Mouse (Mus musculus) granulocyte monocyte progenitor cell, adult 5-6 weeks (primary cell): Measurements from ENCODE around the gene Scrn1. TPM values are rescaled to one million over a fixed set of nuclear protein-coding genes. Genes with fewer than 3 reads are reported as not detected.

Experiments used
- ATAC-seq: replicated peaks from 2 replicates; pipeline ENCODE4 v1.8.0; 2016; ENCODE audit warnings: mild to moderate bottlenecking, moderate TSS enrichment, inconsistent platforms; ENCODE audit not compliant: poor library complexity, severe bottlenecking
- total RNA-seq, 2 experiments: library from RNA; stranded (forward) in 1 of 2; stranded (reverse) in 1 of 2; fragments of 200-712, 200-1000 nt in 1 of 2; fragments of >200 nt in 1 of 2; fragmentation: Nextera tagmentation in 1 of 2; gene quantifications; 2 replicates each; pipeline ENCODE4 v1.2.3; 2014 to 2017

Scrn1 gene
- total RNA-seq (2014; fragmentation: Nextera tagmentation) (not detected in 2 replicates), total RNA-seq (2017) (not detected in 2 replicates)

- peak; percentile 86 for ATAC-seq
Observed at GRCm38 (mm10) chr6:54565665-54566545, at the start of gene Scrn1. Gene Scrn1, minus strand, starts transcription at chr6:54566489.

DNA sequence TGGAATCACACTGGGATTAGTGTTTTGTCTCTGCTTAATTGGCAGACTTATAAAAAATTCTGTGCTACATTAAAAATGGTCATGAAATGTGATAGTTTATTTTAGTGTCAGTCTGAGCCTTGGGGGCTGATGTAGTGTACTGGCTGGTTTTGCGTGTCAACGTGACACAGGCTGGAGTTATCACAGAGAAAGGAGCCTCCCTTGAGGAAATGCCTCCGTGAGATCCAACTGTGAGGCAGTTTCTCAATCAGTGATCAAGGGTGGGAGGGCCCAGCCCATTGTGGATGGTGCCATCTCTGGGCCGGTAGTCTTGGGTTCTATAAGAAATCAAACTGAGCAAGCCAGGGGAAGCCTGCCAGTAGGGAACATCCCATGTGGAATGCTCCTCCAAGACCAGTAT, 40.0 kb upstream of the Scrn1 start:
- ATAC-seq, result no peak

GRCm38 (mm10) chr6:54604001-54604715, 37.9 kb upstream of the Scrn1 start:
- ATAC-seq, result no peak

DNA sequence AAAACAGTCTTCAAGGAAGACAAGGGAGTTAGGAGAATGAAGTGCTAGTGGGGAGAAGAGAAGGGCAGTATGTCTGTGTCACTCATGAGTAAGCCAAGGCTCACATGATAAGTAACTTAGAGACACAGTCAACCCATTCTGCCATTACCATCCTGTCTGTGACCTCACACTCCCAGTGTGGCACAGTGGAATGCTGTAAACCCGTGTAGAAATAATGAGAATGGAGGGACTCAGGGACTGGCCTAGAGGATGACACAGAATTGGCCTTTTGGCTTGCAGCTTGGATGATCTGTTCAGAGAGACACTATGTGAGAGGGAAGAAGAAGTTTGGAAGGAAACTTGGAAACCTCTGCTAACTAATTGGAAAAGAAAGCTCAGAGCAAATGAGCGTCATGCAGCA, 36.6 kb upstream of the Scrn1 start:
- no peak for ATAC-seq

GRCm38 (mm10) chr6:54600681-54601347, 34.5 kb upstream of the Scrn1 start:
- no peak for ATAC-seq

DNA sequence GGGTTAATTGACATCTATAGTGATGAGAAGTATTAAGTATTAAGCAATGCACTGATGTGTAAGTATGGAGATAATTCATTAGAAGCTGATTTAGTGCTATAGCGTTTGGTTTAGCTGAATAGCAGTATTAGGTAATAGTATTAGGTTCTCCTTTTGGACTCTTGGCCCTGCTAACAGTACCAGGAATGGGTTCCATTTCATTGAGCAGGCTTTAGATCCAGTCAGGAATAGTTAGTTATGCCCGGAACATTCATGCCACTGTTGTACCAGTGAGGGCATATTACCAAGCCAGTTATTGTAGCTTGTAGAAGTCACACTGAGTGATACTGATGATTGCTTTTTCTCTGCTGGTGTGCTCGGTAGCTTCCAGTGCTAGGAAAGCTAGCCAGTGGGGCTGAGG, 31.4 kb upstream of the Scrn1 start:
- no peak for ATAC-seq

GRCm38 (mm10) chr6:54597208-54597607, 30.9 kb upstream of the Scrn1 start, which contains the start of gene Fkbp14:
Gene Fkbp14, minus strand, starts transcription at chr6:54597308.
- ATAC-seq, result no peak

DNA sequence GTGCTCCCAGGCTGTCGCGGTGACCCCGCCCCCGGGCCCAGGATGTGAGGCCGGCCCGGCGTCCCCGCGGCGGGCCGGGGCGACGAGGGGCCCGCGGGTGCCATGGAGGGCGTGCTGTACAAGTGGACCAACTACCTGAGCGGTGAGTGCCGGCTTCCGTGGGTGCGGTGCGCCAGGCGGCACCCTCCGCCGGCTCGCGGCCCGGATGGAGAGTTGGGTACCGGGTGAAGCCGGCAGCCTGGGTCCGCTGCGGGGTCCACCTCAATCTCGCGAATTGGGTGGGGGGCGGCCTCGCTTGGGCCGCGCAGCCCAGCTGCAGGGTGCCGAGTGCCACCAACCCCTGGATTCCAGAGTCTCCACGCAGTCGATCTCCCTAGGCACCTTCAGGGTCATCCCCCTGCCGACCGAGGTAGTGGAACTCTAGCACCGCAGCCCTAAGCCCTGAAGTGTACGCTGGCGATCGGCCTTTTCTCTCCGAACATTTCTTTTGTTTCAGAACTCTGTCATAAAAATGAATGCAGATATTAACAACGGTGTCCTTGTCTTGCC, 29.1 kb upstream of the Scrn1 start:
- ATAC-seq, result 0 out of 2 replicates have a peak, but pooled peaks have one; percentile 18

DNA sequence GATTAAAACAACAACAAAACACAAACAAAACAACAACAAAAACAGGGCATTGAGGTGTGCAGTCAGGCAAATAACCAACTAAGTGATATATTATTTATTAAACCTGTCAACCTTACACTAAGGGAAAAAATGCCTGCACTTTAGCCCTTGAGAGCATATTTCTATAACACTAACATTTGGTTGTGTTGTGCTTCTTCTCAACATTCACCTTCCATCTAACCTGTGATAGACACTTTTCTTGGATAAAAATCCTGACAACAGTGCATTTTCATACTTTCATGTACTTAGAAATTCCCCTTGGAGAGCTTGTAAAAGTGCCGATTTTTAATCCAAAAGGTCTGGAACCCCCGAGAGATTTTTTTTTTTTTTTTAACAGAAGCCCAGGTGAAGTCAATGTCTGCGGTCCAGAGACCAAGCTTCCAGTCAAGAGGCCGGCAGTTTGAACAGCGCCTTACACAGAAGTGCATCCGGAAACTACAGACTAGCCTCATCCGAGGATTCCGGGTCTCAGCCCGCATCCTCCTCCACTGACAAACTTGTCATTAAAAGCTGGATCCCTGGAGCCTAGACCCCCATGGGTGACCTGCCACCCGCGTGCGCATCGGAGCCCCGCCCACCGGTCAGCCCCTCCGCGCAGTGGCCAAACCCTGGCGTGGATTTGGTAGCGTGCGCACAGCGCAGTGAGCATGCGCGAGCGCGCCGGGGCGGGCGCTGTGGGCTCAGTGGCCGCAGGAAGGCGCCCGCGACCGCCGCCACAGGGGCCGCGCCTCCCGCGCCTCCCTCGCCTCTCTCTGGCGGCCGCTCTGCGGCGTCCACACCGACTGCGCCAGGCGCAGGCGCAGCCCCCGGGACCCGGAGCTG, 28.4 kb upstream of the Scrn1 start, which contains the start of gene Plekha8:
Gene Plekha8, plus strand, starts transcription at position 643 of the 861 bp plus-strand sequence.
- ATAC-seq, result peak; percentile 85

DNA sequence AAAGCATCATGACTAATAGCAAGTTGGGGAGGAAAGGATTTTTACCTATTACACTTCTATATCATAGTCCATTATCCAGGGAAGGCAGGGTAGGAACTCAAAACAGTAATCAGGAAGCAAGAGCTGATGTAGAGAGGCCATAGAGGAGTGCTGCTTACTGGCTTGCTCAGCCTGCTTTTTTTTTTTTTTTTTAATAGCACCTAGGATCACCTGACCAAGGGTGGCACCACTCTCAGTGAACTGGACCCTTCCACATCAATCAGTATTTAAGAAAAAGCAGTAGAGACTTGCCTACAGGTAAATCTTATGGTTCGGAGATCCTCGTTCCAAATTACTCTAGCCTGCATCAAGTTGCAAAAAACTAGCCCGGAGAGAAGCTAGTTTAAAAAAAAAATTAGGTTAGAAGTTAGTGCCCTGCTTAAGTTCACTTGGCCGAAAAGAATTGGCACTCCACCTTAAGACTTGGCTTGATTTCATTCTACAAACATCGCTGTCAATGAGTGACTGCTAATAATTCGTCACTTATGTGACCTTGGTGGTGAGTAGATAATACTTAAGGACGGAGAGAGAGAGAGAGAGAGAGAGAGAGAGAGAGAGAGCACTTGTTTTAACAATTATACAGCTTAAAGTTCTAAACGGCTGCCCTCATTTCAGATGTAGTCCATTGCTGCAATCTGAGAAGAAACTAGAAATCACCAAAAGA, 27.6 kb upstream of the Scrn1 start:
- no peak for ATAC-seq

- peak; percentile 78 for ATAC-seq
Observed at GRCm38 (mm10) chr6:54592938-54593535, 26.7 kb upstream of the Scrn1 start.

DNA sequence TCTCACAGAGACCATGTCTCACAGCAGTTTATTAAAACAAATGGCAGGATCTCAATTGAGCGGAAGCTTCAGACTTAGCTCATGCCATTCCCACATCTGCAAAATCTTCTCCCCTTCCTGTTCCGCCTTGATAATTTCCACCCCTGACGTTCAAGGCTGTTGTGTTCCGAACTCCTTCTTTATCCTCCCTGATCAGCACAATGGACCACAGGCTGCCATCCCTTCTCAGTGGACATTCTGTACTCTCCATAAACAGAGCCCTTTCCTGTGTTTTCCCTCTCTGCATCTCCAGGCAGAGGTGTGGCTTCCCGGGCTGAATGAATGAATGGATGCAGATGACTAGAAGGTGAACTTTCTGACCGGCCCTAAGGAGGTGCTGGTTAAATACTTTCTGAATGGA, 25.5 kb upstream of the Scrn1 start:
- no peak for ATAC-seq

DNA sequence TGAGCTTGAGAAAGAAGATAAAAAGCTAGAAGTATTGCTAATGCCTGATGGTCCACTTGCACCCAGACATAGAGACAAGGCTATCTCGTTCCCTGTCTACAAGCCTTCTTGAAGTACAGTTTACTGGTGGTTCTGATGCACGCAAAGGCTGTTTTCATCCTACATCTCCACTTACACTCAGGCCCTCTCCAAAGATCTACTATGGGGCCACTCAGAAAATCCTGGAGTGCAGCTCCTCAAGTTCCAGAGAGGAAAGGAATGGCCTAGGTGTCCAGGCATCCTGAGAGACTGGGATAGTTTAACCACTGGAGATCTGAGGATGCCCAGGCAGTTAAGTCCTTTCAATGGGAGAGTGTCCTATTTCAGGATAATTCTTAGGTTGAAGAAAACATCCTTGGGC, 24.4 kb upstream of the Scrn1 start:
- no peak for ATAC-seq

DNA sequence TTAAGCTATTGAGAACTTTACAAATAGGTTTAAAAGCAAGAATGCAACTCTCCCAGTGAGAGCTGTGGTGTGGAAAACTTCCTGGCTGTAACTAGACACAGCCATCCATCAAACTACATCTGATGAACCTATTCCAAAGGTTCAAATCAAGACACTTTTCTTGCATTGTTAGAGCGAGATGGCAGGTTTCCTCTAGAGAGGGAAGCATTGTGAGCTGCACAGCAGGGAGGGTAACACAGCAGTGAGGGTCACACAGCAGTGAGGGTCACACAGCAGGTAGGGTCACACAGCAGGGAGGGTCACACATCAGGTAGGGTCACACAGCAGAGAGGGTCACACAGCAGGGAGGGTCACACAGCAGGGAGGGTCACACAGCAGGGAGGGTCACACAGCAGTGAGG, 21.9 kb upstream of the Scrn1 start:
- ATAC-seq, result no peak

DNA sequence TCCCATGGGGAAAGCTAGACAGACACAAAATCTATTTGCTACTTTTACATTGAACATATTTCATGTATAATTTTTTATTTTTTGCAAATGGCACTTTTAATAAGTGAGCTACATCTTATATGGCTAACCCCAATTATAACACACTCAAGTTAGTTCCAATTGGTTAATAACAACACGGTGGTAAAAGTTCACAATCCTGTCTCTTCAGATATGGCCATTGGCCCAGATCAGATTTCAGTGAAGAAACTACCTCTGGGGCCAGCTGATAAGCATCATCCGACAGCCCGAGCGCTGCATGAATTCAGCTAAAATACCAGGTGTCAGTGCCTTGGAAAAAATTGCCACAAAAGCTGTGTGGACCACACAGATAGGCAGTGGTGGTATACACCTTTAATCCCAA, 21.4 kb upstream of the Scrn1 start:
- no peak for ATAC-seq

DNA sequence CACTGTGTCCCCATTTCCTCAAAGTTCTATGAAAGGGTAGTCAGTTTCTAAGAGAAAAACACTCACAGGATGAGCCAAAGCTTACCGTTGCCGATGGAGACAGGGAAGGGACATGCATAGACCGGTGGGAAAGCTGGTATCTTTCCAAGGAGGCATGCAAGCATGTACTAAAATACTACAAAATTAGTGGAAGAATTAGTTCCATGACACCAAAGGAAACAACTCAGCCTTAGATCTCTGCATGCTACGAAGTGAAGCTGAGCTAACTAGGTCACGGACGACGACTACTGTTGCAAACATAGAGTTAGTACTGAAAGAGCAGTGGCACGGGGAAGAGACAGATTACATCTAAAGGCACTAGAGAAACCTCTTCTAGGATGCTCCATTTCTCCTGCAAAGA, 20.6 kb upstream of the Scrn1 start:
- ATAC-seq, result no peak

GRCm38 (mm10) chr6:54586175-54586574, 19.9 kb upstream of the Scrn1 start:
- peak; percentile 63 for ATAC-seq

- ATAC-seq, result no peak
Observed at GRCm38 (mm10) chr6:54573218-54573955, 7.1 kb upstream of the Scrn1 start.
